Mouse (Mus musculus) heart, postnatal 0 days (tissue): Measurements from ENCODE around the gene Stac2. TPM values are rescaled to one million over a fixed set of nuclear protein-coding genes. Genes with fewer than 3 reads are reported as not detected.

Experiments
- ATAC-seq: fragments of 200-750 bp; cut with Nextera tagmentation; 2 replicates; pipeline ENCODE4 v1.8.0; 2017; ENCODE audit warnings: low read depth, moderate number of reproducible peaks, moderate library complexity; ENCODE audit not compliant: insufficient read depth
- DNase-seq: peaks from one replicate; pipeline ENCODE4 v3.0.0-alpha.2; 2016; ENCODE audit warnings: low spot score
- H3K27ac ChIP-seq: fragments of 300-500 bp; sonication (generic); 2 replicates; pipeline ENCODE4 v1.5.1; 2014; ENCODE audit warnings: low read depth, mild to moderate bottlenecking
- H3K27me3 ChIP-seq: fragments of 300-500 bp; sonication (generic); 2 replicates; pipeline ENCODE4 v1.6.1; 2014; ENCODE audit warnings: low read length, mixed read lengths; ENCODE audit not compliant: control insufficient read depth, insufficient read depth
- H3K36me3 ChIP-seq: fragments of 300-500 bp; sonication (generic); replicated peaks from 2 replicates; pipeline ENCODE4 v1.6.1; 2014; ENCODE audit warnings: low read length, mixed read lengths; ENCODE audit not compliant: control insufficient read depth, insufficient read depth
- H3K4me1 ChIP-seq: fragments of 300-500 bp; sonication (generic); 2 replicates; pipeline ENCODE4 v1.6.1; 2014; ENCODE audit warnings: antibody characterized with exemption; ENCODE audit not compliant: control insufficient read depth, insufficient read depth
- H3K4me2 ChIP-seq: fragments of 300-500 bp; sonication (generic); 2 replicates; pipeline ENCODE4 v1.6.1; 2014; ENCODE audit warnings: low read depth, mild to moderate bottlenecking, low read length, moderate library complexity
- H3K4me3 ChIP-seq: fragments of 300-500 bp; sonication (generic); 2 replicates; pipeline ENCODE4 v1.5.1; 2014; ENCODE audit warnings: low read depth, low read length
- H3K9ac ChIP-seq: fragments of 300-500 bp; sonication (generic); replicated peaks from 2 replicates; pipeline ENCODE4 v1.6.1; 2014; ENCODE audit warnings: low read depth, low read length, mixed read lengths
- H3K9me3 ChIP-seq: fragments of 300-500 bp; sonication (generic); replicated peaks from 2 replicates; pipeline ENCODE4 v1.6.1; 2016; ENCODE audit warnings: low read length; ENCODE audit not compliant: control insufficient read depth
- CTCF ChIP-seq: IDR thresholded peaks from 2 replicates; pipeline ENCODE4 v1.5.1; 2016; ENCODE audit warnings: antibody characterized with exemption, control low read depth, low read depth
- EP300 ChIP-seq: IDR thresholded peaks from 2 replicates; pipeline ENCODE4 v1.6.1; 2016; ENCODE audit warnings: antibody characterized with exemption, low read depth
- WGBS: fragments of 180-500 bp; shearing (Covaris S2); extraction: QIAGEN DNeasy Blood & Tissue Kit; methylation state at CpG from one replicate; pipeline ENCODE4 v1.1.7; 2014; 5-methylcytosine and 5-hydroxymethylcytosine counted together
- polyA plus RNA-seq: library from polyadenylated mRNA; unstranded; fragments of >200 nt; fragmentation: Nextera tagmentation; extraction: Ambion mirVana; gene quantifications from 2 replicates; pipeline ENCODE4 v1.2.1, GENCODE M21; 2015
- total RNA-seq: library from RNA; depleted of rRNA; stranded (reverse); fragments of >200 nt; gene quantifications from 2 replicates; pipeline ENCODE4 v1.2.3, GENCODE M21; 2014; ENCODE audit warnings: low replicate concordance

The Stac2 gene
- total and polyA plus RNA-seq, 2 experiments from 2014 or later: 0.04 TPM; not detected in 1

GRCm38 (mm10) chr11:98005076-98005475 lies 48.2 kb downstream of the Stac2 start:
- Histone ChIP-seq H3K27me3 (peaks cover 19% of the 10 kb centered on the region), H3K27ac (0 out of 2 replicates have a peak overlapping the region, but pooled peaks have one; percentile 68), H3K4me1 (peaks cover 15% of the 10 kb centered on the region; the same call in 1 of the 2 replicates), H3K36me3 (peaks cover 12% of the 10 kb centered on the region), H3K4me3 (no peak overlapping the region), H3K9ac (no peak overlapping the region), H3K9me3 (no peaks in the 10 kb centered on the region), H3K4me2 (no peak overlapping the region)
- TF ChIP-seq EP300: no peak
- no peak for TF ChIP-seq CTCF
- no peak for DNase-seq
- 61% methylated on average over 13 of the region's 13 CpGs for whole genome bisulfite sequencing
- peak; percentile 18; the same call in 1 of the 2 replicates for ATAC-seq

GRCm38 (mm10) chr11:98004161-98004560 lies 49.1 kb downstream of the Stac2 start:
- no peak overlapping the region for H3K9ac ChIP-seq

GRCm38 (mm10) chr11:98003171-98003671 lies 50.0 kb downstream of the Stac2 start:
- H3K27me3 ChIP-seq: peaks cover 23% of the 10 kb centered on the region
- H3K9me3 ChIP-seq: no peaks in the 10 kb centered on the region
- 41% methylated on average over 17 of the region's 17 CpGs for WGBS
- H3K4me3 ChIP-seq: peak overlapping the region; percentile 24; the same call in 1 of the 2 replicates
- no peak for DNase-seq
- no peak for ATAC-seq
- TF ChIP-seq EP300: no peak
- no peak for TF ChIP-seq CTCF
- peak overlapping the region; percentile 54 for H3K4me2 ChIP-seq
- no peak overlapping the region for H3K27ac ChIP-seq
- no peak overlapping the region for H3K9ac ChIP-seq
- peaks cover 15% of the 10 kb centered on the region; the same call in 1 of the 2 replicates for H3K4me1 ChIP-seq
- H3K36me3 ChIP-seq: no peaks in the 10 kb centered on the region

More at GRCm38 (mm10) chr11:98004161-98004560, 49.1 kb downstream of the Stac2 start:
- H3K36me3 ChIP-seq: peaks cover 5% of the 10 kb centered on the region; the same call in 1 of the 2 replicates
- 45% methylated on average over 8 of the region's 8 CpGs for WGBS
- H3K4me2 ChIP-seq: no peak overlapping the region
- DNase-seq (no peak), ATAC-seq (no peak)
- peaks cover 23% of the 10 kb centered on the region for H3K27me3 ChIP-seq
- no peak overlapping the region for H3K27ac ChIP-seq
- H3K9me3 ChIP-seq: no peaks in the 10 kb centered on the region
- peaks cover 15% of the 10 kb centered on the region; the same call in 1 of the 2 replicates for H3K4me1 ChIP-seq
- no peak overlapping the region for H3K4me3 ChIP-seq
- TF ChIP-seq CTCF (no peak), EP300 (no peak)

GRCm38 (mm10) chr11:98002627-98003026 lies 50.6 kb downstream of the Stac2 start:
- WGBS: 8% methylated on average over 12 of the region's 12 CpGs
- Histone ChIP-seq H3K9ac (no peak overlapping the region; the same call in 1 of the 2 replicates), H3K4me3 (peak overlapping the region; percentile 24), H3K27ac (no peak overlapping the region), H3K4me2 (peak overlapping the region; percentile 54), H3K4me1 (peaks cover 15% of the 10 kb centered on the region; the same call in 1 of the 2 replicates), H3K27me3 (peaks cover 23% of the 10 kb centered on the region), H3K36me3 (no peaks in the 10 kb centered on the region), H3K9me3 (no peaks in the 10 kb centered on the region)
- DNase-seq (no peak), ATAC-seq (peak; percentile 32; the same call in 1 of the 2 replicates)
- no peak for TF ChIP-seq EP300
- peak; percentile 68 for TF ChIP-seq CTCF

- 57% methylated on average over 6 of the region's 6 CpGs for WGBS
- peak overlapping the region; percentile 54; the same call in 1 of the 2 replicates for H3K4me2 ChIP-seq
- ATAC-seq: no peak
- TF ChIP-seq CTCF (no peak), EP300 (no peak)
- no peaks in the 10 kb centered on the region for H3K9me3 ChIP-seq
- peak overlapping the region; percentile 22; the same call in 1 of the 2 replicates for H3K27ac ChIP-seq
- H3K27me3 ChIP-seq: peaks cover 23% of the 10 kb centered on the region
- no peaks in the 10 kb centered on the region for H3K36me3 ChIP-seq
- DNase-seq: no peak
- H3K4me3 ChIP-seq: no peak overlapping the region
- H3K4me1 ChIP-seq: peaks cover 15% of the 10 kb centered on the region; the same call in 1 of the 2 replicates
- no peak overlapping the region; the same call in 1 of the 2 replicates for H3K9ac ChIP-seq
Observed at GRCm38 (mm10) chr11:98001986-98002385, 51.3 kb downstream of the Stac2 start.
